Mouse (Mus musculus) G1E (cell line): ENCODE results near the gene Cep55. TPM values are rescaled to one million over a fixed set of nuclear protein-coding genes. Genes with fewer than 3 reads are reported as not detected.

Experiments used
- ATAC-seq: 2 replicates; pipeline ENCODE4 v1.8.0; 2016; ENCODE audit warnings: mild to moderate bottlenecking; ENCODE audit not compliant: insufficient number of reproducible peaks, poor library complexity, low FRiP score, severe bottlenecking; ENCODE audit errors: extremely low read depth
- DNase-seq: peaks from one replicate; pipeline ENCODE4 v3.0.0; 2012; ENCODE audit warnings: low spot score
- H3K27me3 ChIP-seq: 2 replicates; pipeline ENCODE4 v1.6.1; 2012; ENCODE audit warnings: mild to moderate bottlenecking, low read length, inconsistent platforms; ENCODE audit not compliant: insufficient read depth
- H3K36me3 ChIP-seq: replicated peaks from 2 replicates; pipeline ENCODE3; 2012; ENCODE audit warnings: mild to moderate bottlenecking, inconsistent platforms
- H3K4me1 ChIP-seq: 2 replicates; pipeline ENCODE4 v1.6.1; 2012; ENCODE audit warnings: low read depth, low read length, inconsistent platforms, mixed read lengths; ENCODE audit not compliant: insufficient read depth
- H3K4me3 ChIP-seq: 2 replicates; pipeline ENCODE4 v1.5.1; 2012; ENCODE audit warnings: low read depth, mild to moderate bottlenecking, inconsistent platforms, low read length, moderate library complexity, mixed read lengths
- H3K9me3 ChIP-seq: replicated peaks from 2 replicates; pipeline ENCODE4 v1.6.1; 2012; ENCODE audit warnings: inconsistent platforms
- CTCF ChIP-seq: IDR thresholded peaks from 2 replicates; pipeline ENCODE4 v1.5.1; 2012; ENCODE audit warnings: low read depth, low read length, inconsistent platforms, mixed read lengths
- GATA1 ChIP-seq: IDR thresholded peaks from 2 replicates; pipeline ENCODE4 v1.6.1; 2012; ENCODE audit warnings: borderline replicate concordance, low read length, inconsistent platforms, mixed read lengths
- GATA2 ChIP-seq: IDR thresholded peaks from 2 replicates; pipeline ENCODE4 v1.6.1; 2012; ENCODE audit warnings: low read depth, low read length, inconsistent platforms, borderline replicate concordance
- POLR2AphosphoS5 ChIP-seq: IDR thresholded peaks from 2 replicates; pipeline ENCODE4 v1.6.1; 2012; ENCODE audit warnings: low read depth, low read length, inconsistent platforms; ENCODE audit not compliant: insufficient replicate concordance
- TAL1 ChIP-seq: conservative IDR thresholded peaks from 2 replicates; pipeline ENCODE4 v1.6.1; 2012; ENCODE audit warnings: low read depth, low read length, inconsistent platforms, mixed read lengths
- polyA plus RNA-seq: library from polyadenylated mRNA; stranded (reverse); fragments of >175 nt; gene quantifications from 2 replicates; pipeline ENCODE4 v1.2.3, GENCODE M21; 2012
- total RNA-seq, 2 experiments: library from RNA; stranded (forward) in 1 of 2; stranded (reverse) in 1 of 2; fragments of 200-1000 nt in 1 of 2; fragments of >200 nt in 1 of 2; fragmentation: Nextera tagmentation in 1 of 2; gene quantifications; 2 replicates each; pipeline ENCODE4 v1.2.3; 2014 to 2017

Gene Cep55
- total and polyA plus RNA-seq, 3 experiments: 3.7 to 60.2 (median 52.4) TPM

- no peak for ATAC-seq
- TF ChIP-seq TAL1: no peak
- no peak for TF ChIP-seq GATA2
- no peak for TF ChIP-seq GATA1
- no peak for TF ChIP-seq POLR2AphosphoS5
- TF ChIP-seq CTCF: no peak
Measured at GRCm38 (mm10) chr19:38023603-38024002, 31.2 kb upstream of the Cep55 start.

GRCm38 (mm10) chr19:38025254-38026041, 29.4 kb upstream of the Cep55 start:
- H3K4me3 ChIP-seq: no peak overlapping the region
- TF ChIP-seq CTCF (no peak), GATA1 (no peak), TAL1 (no peak), POLR2AphosphoS5 (no peak), GATA2 (no peak)
- no peaks in the 10 kb centered on the region for H3K9me3 ChIP-seq
- no peaks in the 10 kb centered on the region for H3K36me3 ChIP-seq
- ATAC-seq (no peak), DNase-seq (no peak)
- H3K4me1 ChIP-seq: no peaks in the 10 kb centered on the region; the same call in 1 of the 2 replicates
- peaks cover 6% of the 10 kb centered on the region; the same call in 1 of the 2 replicates for H3K27me3 ChIP-seq

More at GRCm38 (mm10) chr19:38023603-38024002, 31.2 kb upstream of the Cep55 start:
- Histone ChIP-seq H3K4me1 (no peaks in the 10 kb centered on the region), H3K36me3 (no peaks in the 10 kb centered on the region), H3K27me3 (peaks cover 6% of the 10 kb centered on the region; the same call in 1 of the 2 replicates), H3K4me3 (no peak overlapping the region), H3K9me3 (no peaks in the 10 kb centered on the region)
- no peak for DNase-seq

- no peak for ATAC-seq
- no peak for TF ChIP-seq CTCF
- no peak for TF ChIP-seq GATA2
- TF ChIP-seq TAL1: no peak
- TF ChIP-seq GATA1: no peak
- no peak for TF ChIP-seq POLR2AphosphoS5
- Histone ChIP-seq H3K4me1 (no peaks in the 10 kb centered on the region; the same call in 1 of the 2 replicates), H3K36me3 (no peaks in the 10 kb centered on the region), H3K9me3 (no peaks in the 10 kb centered on the region), H3K4me3 (no peak overlapping the region), H3K27me3 (peaks cover 7% of the 10 kb centered on the region)
- no peak for DNase-seq
Measured at GRCm38 (mm10) chr19:38026211-38026624, 28.6 kb upstream of the Cep55 start.

- Histone ChIP-seq H3K9me3 (no peaks in the 10 kb centered on the region), H3K4me3 (no peak overlapping the region), H3K4me1 (no peaks in the 10 kb centered on the region; the same call in 1 of the 2 replicates), H3K36me3 (no peaks in the 10 kb centered on the region), H3K27me3 (peaks cover 10% of the 10 kb centered on the region)
- ATAC-seq (no peak), DNase-seq (no peak)
- TF ChIP-seq CTCF (no peak), POLR2AphosphoS5 (no peak), GATA2 (no peak), TAL1 (no peak), GATA1 (no peak)
Measured at GRCm38 (mm10) chr19:38027389-38027788, 27.4 kb upstream of the Cep55 start.

- no peaks in the 10 kb centered on the region; the same call in 1 of the 2 replicates for H3K4me1 ChIP-seq
- H3K9me3 ChIP-seq: no peaks in the 10 kb centered on the region
- TF ChIP-seq CTCF (no peak), GATA2 (no peak), TAL1 (no peak), POLR2AphosphoS5 (no peak), GATA1 (no peak)
- H3K4me3 ChIP-seq: no peak overlapping the region
- no peak for ATAC-seq
- peaks cover 10% of the 10 kb centered on the region for H3K27me3 ChIP-seq
- H3K36me3 ChIP-seq: no peaks in the 10 kb centered on the region
- no peak for DNase-seq
Measured at GRCm38 (mm10) chr19:38027881-38028521, 26.8 kb upstream of the Cep55 start.

GRCm38 (mm10) chr19:38029292-38029691, 25.5 kb upstream of the Cep55 start:
- Histone ChIP-seq H3K9me3 (no peaks in the 10 kb centered on the region), H3K4me3 (no peak overlapping the region), H3K4me1 (no peaks in the 10 kb centered on the region; the same call in 1 of the 2 replicates), H3K36me3 (no peaks in the 10 kb centered on the region), H3K27me3 (peaks cover 15% of the 10 kb centered on the region)
- DNase-seq (no peak), ATAC-seq (no peak)
- TF ChIP-seq POLR2AphosphoS5 (no peak), TAL1 (no peak), GATA2 (no peak), GATA1 (no peak), CTCF (no peak)
